Mouse (Mus musculus): ENCODE data around the gene Carmil3. TPM values are rescaled to one million over a fixed set of nuclear protein-coding genes. Genes with fewer than 3 reads are reported as not detected.

Carmil3 gene
- total and polyA plus RNA-seq, 3 experiments, result 1.9 to 6.0 (median 2.3) TPM

GRCm38 (mm10) chr14:55511037-55511436 lies 20.6 kb downstream of the Carmil3 start:
- dilution Hi-C loops (cut with MboI; ENCODE audit: extremely low pct_ligation_motif_present, extremely low pct_unique_long_range_greater_than_20kb, low sequenced_read_pairs), result no loop called here
- no peak overlapping the region for H3K9ac ChIP-seq (ENCODE audit: insufficient read depth, low read depth)
- H3K36me3 ChIP-seq (replicated peaks in 1 of 2; ENCODE audit: control insufficient read depth in 1 of 2, insufficient read depth in 1 of 2, low read length in 1 of 2), result peaks cover 0 to 3% of the 10 kb centered on the region in 2 experiments
- DNase-seq (ENCODE audit: extremely low read depth), result no peak
- no peak overlapping the region for H3K4me3 ChIP-seq (replicated peaks in 1 of 3; ENCODE audit: low read depth in 2 of 3, low read length in 2 of 3, poor library complexity in 1 of 3)
- in situ Hi-C loops (cut with MboI; ENCODE audit: low pct_ligation_motif_present, low pct_unique_long_range_greater_than_20kb, low sequenced_read_pairs), result no loop called here
- peaks cover 31% of the 10 kb centered on the region for H3K27me3 ChIP-seq (replicated peaks)
- no peak overlapping the region for H3K4me2 ChIP-seq (ENCODE audit: insufficient read depth, low read depth, poor library complexity, severe bottlenecking)
- H3K79me2 ChIP-seq (replicated peaks; ENCODE audit: control insufficient read depth, extremely low read depth, insufficient read depth, poor library complexity, severe bottlenecking), result no peaks in the 10 kb centered on the region
- H3K4me1 ChIP-seq (ENCODE audit: control insufficient read depth in 1 of 2, insufficient read depth in 2 of 2), result peaks cover 8 to 32% of the 10 kb centered on the region in 2 experiments
- H3K9me3 ChIP-seq (replicated peaks; ENCODE audit: low read length), result no peaks in the 10 kb centered on the region
- TF ChIP-seq KAT2A (IDR thresholded peaks at IDR 0.05; ENCODE audit: insufficient replicate concordance, low read length) (no peak), ELF1 (IDR thresholded peaks at IDR 0.05; ENCODE audit: low read depth, low read length) (no peak), E2F4 (IDR thresholded peaks at IDR 0.05; ENCODE audit: insufficient replicate concordance, low read depth, low read length) (no peak), ETS1 (conservative IDR thresholded peaks at IDR 0.05; ENCODE audit: low read depth, low read length) (no peak), SMC3 (IDR thresholded peaks at IDR 0.05; ENCODE audit: low read depth, low read length) (no peak)
- no peak overlapping the region for H3K27ac ChIP-seq (ENCODE audit: insufficient read depth, low read depth)

- Histone ChIP-seq H3K4me1 (ENCODE audit: control insufficient read depth in 1 of 2, insufficient read depth in 2 of 2) (peaks cover 6 to 14% of the 10 kb centered on the region in 2 experiments), H3K36me3 (replicated peaks in 1 of 2; ENCODE audit: control insufficient read depth in 1 of 2, insufficient read depth in 1 of 2, low read length in 1 of 2) (no peaks in the 10 kb centered on the region), H3K4me3 (replicated peaks in 1 of 3; ENCODE audit: low read depth in 2 of 3, low read length in 2 of 3, poor library complexity in 1 of 3) (no peak overlapping the region), H3K4me2 (ENCODE audit: insufficient read depth, low read depth, poor library complexity, severe bottlenecking) (no peak overlapping the region), H3K9ac (ENCODE audit: insufficient read depth, low read depth) (no peak overlapping the region), H3K27ac (ENCODE audit: insufficient read depth, low read depth) (no peak overlapping the region), H3K9me3 (replicated peaks; ENCODE audit: low read length) (no peaks in the 10 kb centered on the region), H3K79me2 (replicated peaks; ENCODE audit: control insufficient read depth, extremely low read depth, insufficient read depth, poor library complexity, severe bottlenecking) (no peaks in the 10 kb centered on the region), H3K27me3 (replicated peaks) (peaks cover 57% of the 10 kb centered on the region)
- dilution Hi-C loops (cut with MboI; ENCODE audit: extremely low pct_ligation_motif_present, extremely low pct_unique_long_range_greater_than_20kb, low sequenced_read_pairs) (no loop called here), in situ Hi-C loops (cut with MboI; ENCODE audit: low pct_ligation_motif_present, low pct_unique_long_range_greater_than_20kb, low sequenced_read_pairs) (no loop called here)
- no peak for DNase-seq (ENCODE audit: extremely low read depth)
- TF ChIP-seq ZMIZ1 (IDR thresholded peaks at IDR 0.05; ENCODE audit: low read depth, low read length) (no peak), MAX (IDR thresholded peaks at IDR 0.05; ENCODE audit: low read length) (no peak), ELF1 (IDR thresholded peaks at IDR 0.05; ENCODE audit: low read depth, low read length) (no peak)
Measured at GRCm38 (mm10) chr14:55513927-55514326, 23.5 kb downstream of the Carmil3 start.

- no peak overlapping the region for H3K9ac ChIP-seq (ENCODE audit: insufficient read depth, low read depth)
- no peaks in the 10 kb centered on the region for H3K9me3 ChIP-seq (replicated peaks; ENCODE audit: low read length)
- H3K27me3 ChIP-seq (replicated peaks), result peaks cover 73% of the 10 kb centered on the region
- no peak overlapping the region for H3K27ac ChIP-seq (ENCODE audit: insufficient read depth, low read depth)
- no peak overlapping the region for H3K4me3 ChIP-seq (replicated peaks in 1 of 3; ENCODE audit: low read depth in 2 of 3, low read length in 2 of 3, poor library complexity in 1 of 3)
- dilution Hi-C loops (cut with MboI; ENCODE audit: extremely low pct_ligation_motif_present, extremely low pct_unique_long_range_greater_than_20kb, low sequenced_read_pairs), result no loop called here
- peaks cover under 1 to 12% of the 10 kb centered on the region in 2 experiments; a peak in 2 of 4 replicates for H3K4me1 ChIP-seq (ENCODE audit: control insufficient read depth in 1 of 2, insufficient read depth in 2 of 2)
- no peaks in the 10 kb centered on the region for H3K79me2 ChIP-seq (replicated peaks; ENCODE audit: control insufficient read depth, extremely low read depth, insufficient read depth, poor library complexity, severe bottlenecking)
- no peaks in the 10 kb centered on the region for H3K36me3 ChIP-seq (replicated peaks in 1 of 2; ENCODE audit: control insufficient read depth in 1 of 2, insufficient read depth in 1 of 2, low read length in 1 of 2)
- TF ChIP-seq KAT2A (IDR thresholded peaks at IDR 0.05; ENCODE audit: insufficient replicate concordance, low read length) (no peak), NELFE (IDR thresholded peaks at IDR 0.05; ENCODE audit: low read depth, low read length) (no peak), MXI1 (IDR thresholded peaks at IDR 0.05; ENCODE audit: low read depth, low read length) (no peak), MAFK (IDR thresholded peaks at IDR 0.05; ENCODE audit: insufficient replicate concordance, low read length) (no peak), POLR2A (IDR thresholded peaks at IDR 0.05; ENCODE audit: low read depth, low read length) (no peak), MYC (IDR thresholded peaks at IDR 0.05; ENCODE audit: low read depth, low read length) (no peak), ETS1 (conservative IDR thresholded peaks at IDR 0.05; ENCODE audit: low read depth, low read length) (no peak), CTCF (conservative IDR thresholded peaks at IDR 0.05 in 1 of 2, IDR thresholded peaks at IDR 0.05 in 1 of 2; ENCODE audit: low read depth in 2 of 2, low read length in 2 of 2) (no peak), RCOR1 (conservative IDR thresholded peaks at IDR 0.05; ENCODE audit: low read depth, low read length) (no peak), CHD1 (IDR thresholded peaks at IDR 0.05; ENCODE audit: low read depth, low read length) (no peak), GABPA (IDR thresholded peaks at IDR 0.05; ENCODE audit: insufficient replicate concordance, low read depth, low read length) (no peak), IRF4 (IDR thresholded peaks at IDR 0.05; ENCODE audit: low read depth, low read length) (no peak), HCFC1 (IDR thresholded peaks at IDR 0.05; ENCODE audit: low read depth, low read length) (no peak), SMC3 (IDR thresholded peaks at IDR 0.05; ENCODE audit: low read depth, low read length) (no peak), ZKSCAN1 (IDR thresholded peaks at IDR 0.05; ENCODE audit: borderline replicate concordance, low read depth, low read length) (no peak)
- DNase-seq (ENCODE audit: extremely low read depth), result no peak
- H3K4me2 ChIP-seq (ENCODE audit: insufficient read depth, low read depth, poor library complexity, severe bottlenecking), result no peak overlapping the region
- in situ Hi-C loops (cut with MboI; ENCODE audit: low pct_ligation_motif_present, low pct_unique_long_range_greater_than_20kb, low sequenced_read_pairs), result no loop called here
Measured at GRCm38 (mm10) chr14:55515846-55516245, 25.4 kb downstream of the Carmil3 start.

All from CH12.LX (cell line).